Mouse (Mus musculus) myocyte (in vitro differentiated cells): ENCODE measurements at regions not wholly inside any gene's neighbourhood (a gene's known extent, or its start where the extent isn't known, plus 50 kb on each side); places are given as distances from the start of the nearest gene placed in this dataset.

ENCODE experiments used
- H3K27me3 ChIP-seq: one replicate; pipeline ENCODE4 v1.6.1; 2011; ENCODE audit not compliant: control insufficient read depth, insufficient read depth, insufficient read length
- H3K36me3 ChIP-seq: one replicate; pipeline ENCODE4 v1.6.1; 2011; ENCODE audit not compliant: control insufficient read depth, insufficient read depth
- H3K4me2 ChIP-seq: one replicate; pipeline ENCODE4 v1.6.1; 2011; ENCODE audit warnings: low read depth, control low read depth
- H3K4me3 ChIP-seq: one replicate; pipeline ENCODE4 v1.5.1; 2011; ENCODE audit warnings: mild to moderate bottlenecking, control low read depth, moderate library complexity
- H3K79me2 ChIP-seq: one replicate; pipeline ENCODE4 v1.6.1; 2011; ENCODE audit not compliant: control insufficient read depth, insufficient read depth
- H3ac ChIP-seq: one replicate; pipeline ENCODE4 v1.6.1; 2011; ENCODE audit not compliant: control insufficient read depth, insufficient read length
- CEBPB ChIP-seq: IDR thresholded peaks from 2 replicates; pipeline ENCODE4 v1.6.1; 2011; ENCODE audit warnings: mild to moderate bottlenecking, moderate library complexity; ENCODE audit not compliant: poor library complexity, insufficient read depth, severe bottlenecking
- E2F4 ChIP-seq: IDR thresholded peaks from one replicate; pipeline ENCODE4 v1.6.1; 2011; ENCODE audit warnings: mild to moderate bottlenecking, control low read depth, moderate library complexity; ENCODE audit not compliant: insufficient read depth
- MAX ChIP-seq: IDR thresholded peaks from one replicate; pipeline ENCODE4 v1.6.1; 2011; ENCODE audit warnings: low read depth, mild to moderate bottlenecking, control low read depth
- MYOD1 ChIP-seq, 3 experiments: IDR thresholded peaks; one replicate each; pipeline ENCODE4 v1.6.1; 2011; ENCODE audit warnings: control low read depth in 2 of 3, low read depth in 2 of 3, mild to moderate bottlenecking in 2 of 3, moderate library complexity in 1 of 3; ENCODE audit not compliant: insufficient read length in 2 of 3, control insufficient read depth in 1 of 3
- MYOG ChIP-seq, 3 experiments: IDR thresholded peaks; one replicate each; pipeline ENCODE4 v1.6.1; 2011; ENCODE audit warnings: control low read depth in 2 of 3, low read depth in 2 of 3, mild to moderate bottlenecking in 2 of 3; ENCODE audit not compliant: insufficient read length in 2 of 3, control insufficient read depth in 1 of 3, insufficient read depth in 1 of 3
- POLR2A ChIP-seq: IDR thresholded peaks from one replicate; pipeline ENCODE4 v1.6.1; 2011; ENCODE audit warnings: low read depth, mild to moderate bottlenecking, control low read depth, moderate library complexity; ENCODE audit not compliant: insufficient read length
- POLR2AphosphoS2 ChIP-seq: IDR thresholded peaks from one replicate; pipeline ENCODE4 v1.6.1; 2011; ENCODE audit warnings: low read depth, control low read depth; ENCODE audit not compliant: insufficient read length
- REST ChIP-seq: IDR thresholded peaks from one replicate; pipeline ENCODE4 v1.6.1; 2011; ENCODE audit warnings: mild to moderate bottlenecking, control low read depth, moderate library complexity; ENCODE audit not compliant: insufficient read depth, insufficient read length
- SRF ChIP-seq: IDR thresholded peaks from one replicate; pipeline ENCODE4 v1.6.1; 2011; ENCODE audit warnings: low read depth; ENCODE audit not compliant: control insufficient read depth, insufficient read length
- TCF12 ChIP-seq: IDR thresholded peaks from one replicate; pipeline ENCODE4 v1.6.1; 2011; ENCODE audit warnings: mild to moderate bottlenecking, control low read depth; ENCODE audit not compliant: poor library complexity, insufficient read depth, severe bottlenecking
- TCF3 ChIP-seq: IDR thresholded peaks from one replicate; pipeline ENCODE4 v1.6.1; 2011; ENCODE audit warnings: low read depth, control low read depth; ENCODE audit not compliant: insufficient read length
- USF1 ChIP-seq: IDR thresholded peaks from one replicate; pipeline ENCODE4 v1.6.1; 2011; ENCODE audit warnings: low read depth, mild to moderate bottlenecking, control low read depth, moderate library complexity

GRCm38 (mm10) chr2:64369791-64370190, 272.0 kb upstream of the Fign start:
- no peaks in the 10 kb centered on the region for H3K27me3 ChIP-seq
- TF ChIP-seq POLR2AphosphoS2: no peak
- no peak for TF ChIP-seq E2F4
- no peak for TF ChIP-seq POLR2A
- TF ChIP-seq TCF12: no peak
- no peak for TF ChIP-seq CEBPB
- TF ChIP-seq USF1: no peak
- no peak for TF ChIP-seq REST
- no peak for TF ChIP-seq MAX
- TF ChIP-seq MYOG (IDR thresholded peaks at IDR 0.05; ENCODE audit: control insufficient read depth in 1 of 3, insufficient read depth in 1 of 3, insufficient read length in 2 of 3, low read depth in 2 of 3): no peak
- TF ChIP-seq MYOD1 (IDR thresholded peaks at IDR 0.05; ENCODE audit: control insufficient read depth in 1 of 3, insufficient read length in 2 of 3, low read depth in 2 of 3): no peak
- TF ChIP-seq TCF3: no peak
- TF ChIP-seq SRF: no peak
- no peak overlapping the region for H3K4me3 ChIP-seq
- no peaks in the 10 kb centered on the region for H3K79me2 ChIP-seq
- no peak overlapping the region for H3K4me2 ChIP-seq
- no peak overlapping the region for H3ac ChIP-seq
- no peaks in the 10 kb centered on the region for H3K36me3 ChIP-seq

GRCm38 (mm10) chr2:64367188-64367587, 269.4 kb upstream of the Fign start:
- H3K4me2 ChIP-seq: no peak overlapping the region
- H3K36me3 ChIP-seq: no peaks in the 10 kb centered on the region
- no peak overlapping the region for H3ac ChIP-seq
- no peaks in the 10 kb centered on the region for H3K27me3 ChIP-seq
- H3K4me3 ChIP-seq: no peak overlapping the region
- H3K79me2 ChIP-seq: no peaks in the 10 kb centered on the region
- TF ChIP-seq MAX (no peak), SRF (no peak), POLR2AphosphoS2 (no peak), POLR2A (no peak), MYOG (IDR thresholded peaks at IDR 0.05; ENCODE audit: control insufficient read depth in 1 of 3, insufficient read depth in 1 of 3, insufficient read length in 2 of 3, low read depth in 2 of 3) (no peak), TCF12 (no peak), TCF3 (no peak), CEBPB (no peak), USF1 (no peak), REST (no peak)

- H3ac ChIP-seq: no peak overlapping the region
- H3K79me2 ChIP-seq: no peaks in the 10 kb centered on the region
- no peak overlapping the region for H3K4me3 ChIP-seq
- no peak overlapping the region for H3K4me2 ChIP-seq
- no peaks in the 10 kb centered on the region for H3K36me3 ChIP-seq
- TF ChIP-seq POLR2A (no peak), TCF12 (no peak), MYOD1 (IDR thresholded peaks at IDR 0.05; ENCODE audit: control insufficient read depth in 1 of 3, insufficient read length in 2 of 3, low read depth in 2 of 3) (no peak), E2F4 (no peak), POLR2AphosphoS2 (no peak), MAX (no peak), SRF (no peak), CEBPB (no peak), USF1 (no peak), MYOG (IDR thresholded peaks at IDR 0.05; ENCODE audit: control insufficient read depth in 1 of 3, insufficient read depth in 1 of 3, insufficient read length in 2 of 3, low read depth in 2 of 3) (no peak), REST (no peak), TCF3 (no peak)
- no peaks in the 10 kb centered on the region for H3K27me3 ChIP-seq
These were observed 268.7 kb upstream of the Fign start for GRCm38 (mm10) chr2:64366528-64366927.

GRCm38 (mm10) chr2:64356286-64356685, 258.4 kb upstream of the Fign start:
- H3K4me2 ChIP-seq: no peak overlapping the region
- H3K79me2 ChIP-seq: no peaks in the 10 kb centered on the region
- no peaks in the 10 kb centered on the region for H3K36me3 ChIP-seq
- no peaks in the 10 kb centered on the region for H3K27me3 ChIP-seq
- H3K4me3 ChIP-seq: no peak overlapping the region
- H3ac ChIP-seq: no peak overlapping the region
- TF ChIP-seq SRF (no peak), POLR2AphosphoS2 (no peak), TCF12 (no peak), E2F4 (no peak), MYOD1 (IDR thresholded peaks at IDR 0.05; ENCODE audit: control insufficient read depth in 1 of 3, insufficient read length in 2 of 3, low read depth in 2 of 3) (no peak), USF1 (no peak), MAX (no peak), POLR2A (no peak), MYOG (IDR thresholded peaks at IDR 0.05; ENCODE audit: control insufficient read depth in 1 of 3, insufficient read depth in 1 of 3, insufficient read length in 2 of 3, low read depth in 2 of 3) (no peak), TCF3 (no peak), REST (no peak), CEBPB (no peak)
